Mouse (Mus musculus) adrenal gland, postnatal 4 days (tissue): ENCODE results near the gene Ncam1. TPM values are rescaled to one million over a fixed set of nuclear protein-coding genes. Genes with fewer than 3 reads are reported as not detected.

Experiments
- DNase-seq, 2 experiments: peaks; one replicate each; pipeline ENCODE4 v3.0.0; 2021 to 2022; ENCODE audit warnings: low spot score in 2 of 2, mixed read lengths in 2 of 2
- total RNA-seq, 2 experiments: library from RNA; stranded (reverse); gene quantifications; 2 replicates each; pipeline ENCODE4 v1.2.3; 2021

Gene Ncam1
- total RNA-seq, 2 experiments from 2014 or later: 107 to 130 TPM

- DNase-seq: no peak
Measured at GRCm38 (mm10) chr9:49756725-49757124, 42.0 kb downstream of the Ncam1 start.

GRCm38 (mm10) chr9:49755214-49755613, 43.5 kb downstream of the Ncam1 start:
- no peak for DNase-seq

GRCm38 (mm10) chr9:49751466-49751865, 47.3 kb downstream of the Ncam1 start:
- no peak for DNase-seq

GRCm38 (mm10) chr9:49746176-49746575, 52.5 kb downstream of the Ncam1 start:
- DNase-seq: no peak

- no peak for DNase-seq
Measured at GRCm38 (mm10) chr9:49745696-49746095, 53.0 kb downstream of the Ncam1 start.

GRCm38 (mm10) chr9:49744286-49744685, 54.4 kb downstream of the Ncam1 start:
- DNase-seq: no peak

GRCm38 (mm10) chr9:49739935-49740334, 58.8 kb downstream of the Ncam1 start:
- no peak for DNase-seq

- no peak for DNase-seq
Measured at GRCm38 (mm10) chr9:49738546-49738945, 60.2 kb downstream of the Ncam1 start.

GRCm38 (mm10) chr9:49737166-49737565, 61.6 kb downstream of the Ncam1 start:
- no peak for DNase-seq

GRCm38 (mm10) chr9:49734348-49735007, 64.2 kb downstream of the Ncam1 start:
- DNase-seq: no peak

GRCm38 (mm10) chr9:49733726-49734125, 65.0 kb downstream of the Ncam1 start:
- DNase-seq: no peak

GRCm38 (mm10) chr9:49729479-49729878, 69.2 kb downstream of the Ncam1 start:
- no peak for DNase-seq

GRCm38 (mm10) chr9:49728211-49728610, 70.5 kb downstream of the Ncam1 start:
- DNase-seq: no peak

- DNase-seq: no peak
Measured at GRCm38 (mm10) chr9:49722765-49723164, 76.0 kb downstream of the Ncam1 start.

- DNase-seq: no peak
Measured at GRCm38 (mm10) chr9:49715121-49715520, 83.6 kb downstream of the Ncam1 start.

GRCm38 (mm10) chr9:49714091-49714490, 84.6 kb downstream of the Ncam1 start:
- DNase-seq: no peak

- no peak for DNase-seq
Measured at GRCm38 (mm10) chr9:49707646-49708045, 91.1 kb downstream of the Ncam1 start.

- no peak for DNase-seq
Measured at GRCm38 (mm10) chr9:49704196-49704967, 94.3 kb downstream of the Ncam1 start.

- DNase-seq: no peak
Measured at GRCm38 (mm10) chr9:49695371-49695770, 103.4 kb downstream of the Ncam1 start.

- DNase-seq: no peak
Measured at GRCm38 (mm10) chr9:49692791-49693190, 105.9 kb downstream of the Ncam1 start.

- DNase-seq: no peak
Measured at GRCm38 (mm10) chr9:49691344-49691743, 107.4 kb downstream of the Ncam1 start.

- DNase-seq: no peak
Measured at GRCm38 (mm10) chr9:49683566-49684273, 115.0 kb downstream of the Ncam1 start.
